Comparison of ENCODE assay signal across 8 mouse cellular contexts in genomic region chr7:117630657-117631056, GRCm38 (mm10).
DNase-seq lines count a peak whose midpoint lies in the region; ATAC-seq and TF ChIP-seq lines count a peak whose summit lies in the region.

No protein-coding gene starts in this region.

- no peak overlapping the region for H3K4me2 ChIP-seq in lung, embryonic 14.5 days
- H3K4me2 ChIP-seq in forebrain, embryonic 12.5 days = no peak overlapping the region

- H3K4me1 ChIP-seq in lung, embryonic 14.5 days (ENCODE audit: insufficient read depth) = no peaks in the 10 kb centered on the region
- H3K4me1 ChIP-seq in embryonic facial prominence, embryonic 10.5 days = no peaks in the 10 kb centered on the region
- H3K4me1 ChIP-seq in forebrain, embryonic 12.5 days = peaks cover 15% of the 10 kb centered on the region

- no peak overlapping the region for H3K27ac ChIP-seq in lung, embryonic 14.5 days (ENCODE audit: low read depth)
- no peak overlapping the region for H3K27ac ChIP-seq in embryonic facial prominence, embryonic 10.5 days (replicated peaks)
- no peak overlapping the region for H3K27ac ChIP-seq in forebrain, embryonic 12.5 days

- 60% methylated on average over 5 of the region's 5 CpGs for WGBS in lung, embryonic 14.5 days
- WGBS in embryonic facial prominence, embryonic 10.5 days = 67% methylated on average over 5 of the region's 5 CpGs
- 57% methylated on average over 5 of the region's 5 CpGs for WGBS in forebrain, embryonic 12.5 days

- no peaks in the 10 kb centered on the region for H3K27me3 ChIP-seq in lung, embryonic 14.5 days (ENCODE audit: insufficient read depth, low read length)
- no peaks in the 10 kb centered on the region for H3K27me3 ChIP-seq in embryonic facial prominence, embryonic 10.5 days (replicated peaks; ENCODE audit: low read depth, poor library complexity, severe bottlenecking)
- H3K27me3 ChIP-seq in forebrain, embryonic 12.5 days = no peaks in the 10 kb centered on the region

- no peaks in the 10 kb centered on the region for H3K9me3 ChIP-seq in lung, embryonic 14.5 days (ENCODE audit: low read depth, low read length)
- no peaks in the 10 kb centered on the region for H3K9me3 ChIP-seq in embryonic facial prominence, embryonic 10.5 days
- no peaks in the 10 kb centered on the region for H3K9me3 ChIP-seq in forebrain, embryonic 12.5 days

- ATAC-seq in lung, embryonic 14.5 days (ENCODE audit: insufficient read depth) = no peak
- peak; percentile 69 for ATAC-seq in megakaryocyte-erythroid progenitor cell, adult 5-6 weeks (replicated peaks; ENCODE audit: low FRiP score, low TSS enrichment, poor library complexity, severe bottlenecking)
- ATAC-seq in forebrain, embryonic 12.5 days (ENCODE audit: low FRiP score) = no peak

- peak; percentile 40 to 52 for DNase-seq in cerebellum, postnatal 14 days
- DNase-seq in cerebellum, adult 8-10 months = no peak
- peak; percentile 33 for DNase-seq in lung, embryonic 14.5 days
- DNase-seq in lung, postnatal 25 days (ENCODE audit: low spot score) = no peak
- peak; percentile 42 for DNase-seq in embryonic facial prominence, embryonic 10.5 days (ENCODE audit: low spot score)
- no peak for DNase-seq in neural tube, embryonic 10.5 days (ENCODE audit: extremely low spot score, low spot score)

- TF ChIP-seq CTCF in lung, embryonic 14.5 days (IDR thresholded peaks at IDR 0.05; ENCODE audit: low read depth) = peak; percentile 53

- no peak overlapping the region for H3K4me3 ChIP-seq in lung, embryonic 14.5 days (ENCODE audit: low read depth, low read length)
- H3K4me3 ChIP-seq in embryonic facial prominence, embryonic 10.5 days = no peak overlapping the region
- no peak overlapping the region for H3K4me3 ChIP-seq in forebrain, embryonic 12.5 days (replicated peaks)

- H3K9ac ChIP-seq in lung, embryonic 14.5 days = no peak overlapping the region
- H3K9ac ChIP-seq in forebrain, embryonic 12.5 days = no peak overlapping the region

- H3K36me3 ChIP-seq in lung, embryonic 14.5 days (ENCODE audit: insufficient read depth) = no peaks in the 10 kb centered on the region
- H3K36me3 ChIP-seq in embryonic facial prominence, embryonic 10.5 days (replicated peaks) = no peaks in the 10 kb centered on the region
- no peaks in the 10 kb centered on the region for H3K36me3 ChIP-seq in forebrain, embryonic 12.5 days (replicated peaks)

Comparison
In these comparisons a context has a peak if more than half of its experiments do, and no peak if none do; other contexts are left out.
1. DNase-seq: peak in cerebellum, postnatal 14 days (2 of 2), lung, embryonic 14.5 days (single experiment) and embryonic facial prominence, embryonic 10.5 days (single experiment); none in cerebellum, adult 8-10 months (single experiment), lung, postnatal 25 days (single experiment) and neural tube, embryonic 10.5 days (single experiment).